Mouse (Mus musculus) T-helper 1 cell (primary cell): ENCODE results near the gene Fra10ac1.

ENCODE experiments used
- in situ Hi-C: fragments of 300-600 bp; cut with MboI, MseI; formaldehyde crosslinking; loops from one replicate; pipeline ENCODE4 v1.15.1; 2025; ENCODE audit warnings: high pct_unique_total_duplicates

Fra10ac1 gene

DNA sequence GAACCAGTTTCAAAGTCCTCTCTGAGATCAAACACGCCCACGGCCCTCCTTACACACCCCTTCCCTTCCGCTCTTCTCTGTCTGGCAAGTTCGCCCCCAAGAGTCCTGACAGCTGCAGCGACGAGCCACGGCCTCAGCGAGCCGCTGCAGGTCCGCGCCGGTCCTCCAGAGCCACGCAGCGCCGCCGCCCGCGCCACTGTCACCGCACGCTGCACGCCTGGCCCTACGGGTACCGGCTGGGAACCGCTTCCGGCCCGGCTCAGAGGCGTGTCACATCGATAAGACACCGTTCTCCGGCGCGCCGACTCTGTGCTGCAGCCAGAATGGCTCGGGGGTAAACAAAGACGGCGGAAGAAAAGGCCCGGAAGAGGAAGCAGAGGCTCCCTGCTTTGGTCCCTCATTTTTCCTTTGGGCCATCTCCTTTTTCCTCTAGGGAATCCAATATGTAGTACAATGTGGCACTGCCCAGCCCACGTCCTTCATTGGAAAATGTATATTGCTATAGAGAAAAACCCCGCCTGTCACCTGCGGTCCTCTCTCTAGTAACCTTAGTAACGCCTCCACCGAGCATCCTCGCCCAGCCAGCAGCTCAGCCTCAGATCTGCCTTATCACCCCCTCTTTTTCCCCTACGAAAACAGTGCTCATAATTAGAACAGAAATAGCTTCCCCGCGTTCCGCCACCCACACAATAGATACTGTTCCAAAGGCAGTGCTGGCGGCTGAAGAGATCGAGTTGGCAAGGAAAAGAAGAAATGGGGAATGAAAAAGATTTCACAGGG is at the start of gene Fra10ac1:
TSS of gene Fra10ac1 (minus strand) at position 252 of the 780 bp plus-strand sequence.
- in situ Hi-C loops = no loop called here

DNA sequence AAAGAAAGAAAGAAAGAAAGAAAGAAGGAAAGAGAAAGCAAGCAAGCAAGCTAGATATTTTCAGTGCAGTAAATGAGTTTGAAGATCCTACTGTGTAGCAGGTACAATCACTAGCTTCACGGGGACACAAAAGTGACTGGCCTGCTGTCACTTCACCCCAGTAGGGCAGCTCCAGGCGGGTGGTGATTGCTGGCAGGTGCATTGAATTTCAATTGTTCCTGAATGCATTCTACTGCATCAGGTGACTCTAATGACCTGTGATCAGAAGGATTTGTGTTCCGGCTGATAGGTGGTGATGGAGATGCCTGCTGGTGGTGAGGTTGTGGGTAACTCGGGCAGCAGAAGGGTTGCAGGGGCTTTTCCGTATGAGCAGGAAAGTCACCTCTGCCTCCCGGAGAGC is 47.1 kb upstream of the Fra10ac1 start:
- in situ Hi-C loops = no loop called here

DNA sequence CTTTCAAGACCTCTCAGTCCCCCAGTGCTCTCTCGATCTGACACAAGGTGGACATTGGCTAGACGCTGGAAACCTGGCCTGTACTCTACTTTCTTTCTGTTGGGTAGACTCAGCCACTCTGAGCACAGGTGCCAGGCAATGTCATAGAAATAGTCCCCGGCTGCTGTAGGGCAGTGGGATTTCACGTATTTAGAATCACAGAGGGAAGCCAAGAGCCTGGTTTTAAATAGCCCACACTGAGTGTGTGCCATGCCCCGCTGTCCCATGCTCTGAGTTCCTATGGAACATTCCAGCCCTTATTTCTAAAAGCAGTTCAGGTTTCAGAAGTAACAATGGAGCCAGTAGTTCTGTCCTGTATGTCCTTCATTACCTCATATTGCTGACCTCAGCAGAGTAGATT is 43.5 kb upstream of the Fra10ac1 start:
- in situ Hi-C loops = no loop called here

DNA sequence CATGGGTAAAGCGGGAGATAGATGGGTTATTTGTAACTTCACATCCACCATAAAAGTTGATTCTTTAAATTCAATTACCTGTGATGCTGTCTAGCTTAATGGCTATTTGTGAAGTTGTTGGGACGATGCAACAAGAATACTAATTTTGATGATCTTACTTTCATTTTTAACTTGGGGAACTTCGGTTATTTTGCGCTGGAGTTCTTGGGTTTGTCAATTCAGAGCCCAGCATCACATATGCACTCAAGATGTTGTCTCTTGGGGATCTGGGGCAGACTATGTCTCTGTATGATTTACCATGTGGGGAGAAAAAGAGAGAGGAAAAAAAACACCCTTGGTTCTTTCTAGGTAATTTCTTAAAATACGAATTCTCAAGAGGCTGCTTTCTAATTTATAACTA is 41.8 kb upstream of the Fra10ac1 start:
- in situ Hi-C loops = no loop called here

DNA sequence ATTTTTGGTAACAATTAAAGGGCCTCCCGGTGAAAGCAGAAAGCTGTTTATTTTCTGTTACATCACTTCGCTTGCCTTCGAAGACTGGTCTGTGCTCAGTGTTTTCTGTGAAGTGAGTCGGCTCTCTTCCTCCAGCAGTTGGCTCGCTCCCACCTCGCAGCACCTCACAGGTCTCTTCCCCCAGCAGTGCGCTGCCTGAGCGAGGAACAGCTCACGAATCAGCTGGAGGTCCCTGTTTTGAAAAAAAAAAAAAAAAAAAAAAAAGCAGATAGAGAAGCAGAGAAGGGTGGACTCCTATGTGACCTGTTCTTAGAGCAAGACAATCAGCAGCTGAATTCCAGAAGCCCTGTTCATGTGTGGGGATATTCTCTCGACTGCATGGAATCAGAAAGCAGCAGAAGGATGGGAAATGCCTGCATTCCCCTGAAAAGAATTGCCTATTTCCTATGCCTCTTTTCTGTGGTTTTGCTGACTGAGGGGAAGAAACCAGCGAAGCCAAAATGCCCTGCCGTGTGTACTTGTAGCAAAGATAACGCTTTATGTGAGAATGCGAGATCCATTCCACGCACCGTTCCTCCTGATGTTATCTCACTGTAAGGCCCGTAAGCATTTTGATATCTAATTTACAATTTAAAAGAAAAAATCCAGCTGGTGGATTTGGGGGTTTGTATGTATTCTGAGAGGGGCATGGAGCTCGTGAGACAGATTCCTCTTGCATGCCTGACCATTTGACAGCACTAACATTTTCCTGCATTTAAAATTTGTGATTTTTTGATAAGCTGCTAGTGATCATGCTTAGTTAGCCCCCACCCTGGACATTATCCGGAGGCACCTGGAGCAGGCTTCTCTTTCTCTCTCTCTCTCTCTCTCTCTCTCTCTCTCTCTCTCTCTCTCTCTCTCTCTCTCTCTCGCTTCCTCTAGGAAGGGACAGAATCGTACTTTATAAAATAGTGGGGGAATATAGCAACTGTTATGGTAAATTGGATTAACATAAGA is 40.8 kb upstream of the Fra10ac1 start, which contains the start of gene Lgi1:
TSS of gene Lgi1 (plus strand) at position 32 of the 996 bp plus-strand sequence.
- in situ Hi-C loops = loop anchor here (5.0 kb wide), 1 partner anchor 503 kb away; no protein-coding TSS in a partner anchor

DNA sequence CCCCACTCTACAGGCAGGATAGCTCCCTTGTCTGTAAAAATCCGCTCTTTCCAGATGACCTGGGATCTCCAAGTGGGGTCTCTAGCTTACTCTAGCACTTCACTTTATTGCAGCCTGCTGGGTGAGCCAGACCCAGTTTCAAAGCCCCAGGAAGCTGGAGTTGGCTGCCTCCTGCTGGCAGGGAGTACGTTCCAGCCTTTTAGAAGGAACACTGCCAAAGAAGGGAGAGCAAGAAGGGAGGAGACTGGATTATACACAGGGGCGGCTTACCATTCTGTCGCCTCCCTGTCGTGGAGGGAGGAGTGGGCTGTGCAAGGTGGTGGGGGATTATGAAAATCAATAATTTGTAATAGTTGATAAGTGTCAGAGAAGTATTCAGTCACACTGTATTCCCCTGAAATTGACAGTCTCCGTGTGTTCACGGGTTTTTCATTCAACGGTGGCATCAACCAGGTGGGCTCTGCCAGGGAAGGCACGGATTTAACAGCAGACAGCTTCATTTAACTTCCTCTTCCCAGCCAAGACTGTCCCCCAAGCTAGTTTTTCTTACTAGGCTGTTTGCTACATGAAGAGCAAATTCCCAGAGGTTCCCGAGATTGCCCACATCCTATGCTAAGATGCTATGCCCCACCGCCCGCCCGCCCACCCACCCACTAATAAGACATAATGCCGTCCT is 40.0 kb upstream of the Fra10ac1 start:
- in situ Hi-C loops = loop anchor here (5.0 kb wide), 1 partner anchor 502 kb away; no protein-coding TSS in a partner anchor

DNA sequence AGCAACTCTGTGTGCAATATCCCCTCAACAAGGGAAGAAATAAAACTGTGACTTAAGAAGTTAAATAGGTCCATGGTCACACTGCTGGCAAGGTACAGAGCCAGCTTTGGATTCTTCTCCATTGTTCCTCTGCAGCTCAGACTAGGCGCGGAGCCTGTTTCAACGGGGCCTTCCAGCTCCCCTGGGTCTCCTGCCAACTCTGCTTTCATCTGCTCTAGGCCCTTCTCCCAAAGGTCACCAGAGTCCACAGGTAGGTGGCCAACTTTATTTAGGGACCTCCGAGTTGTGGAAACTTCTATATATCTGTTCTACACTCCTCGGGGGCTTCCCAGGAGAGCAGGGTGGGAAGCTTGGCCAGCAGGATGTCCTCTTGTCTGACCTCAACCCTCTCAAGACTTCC is 37.4 kb upstream of the Fra10ac1 start:
- in situ Hi-C loops = loop anchor here (5.0 kb wide), 1 partner anchor 499 kb away; no protein-coding TSS in a partner anchor

DNA sequence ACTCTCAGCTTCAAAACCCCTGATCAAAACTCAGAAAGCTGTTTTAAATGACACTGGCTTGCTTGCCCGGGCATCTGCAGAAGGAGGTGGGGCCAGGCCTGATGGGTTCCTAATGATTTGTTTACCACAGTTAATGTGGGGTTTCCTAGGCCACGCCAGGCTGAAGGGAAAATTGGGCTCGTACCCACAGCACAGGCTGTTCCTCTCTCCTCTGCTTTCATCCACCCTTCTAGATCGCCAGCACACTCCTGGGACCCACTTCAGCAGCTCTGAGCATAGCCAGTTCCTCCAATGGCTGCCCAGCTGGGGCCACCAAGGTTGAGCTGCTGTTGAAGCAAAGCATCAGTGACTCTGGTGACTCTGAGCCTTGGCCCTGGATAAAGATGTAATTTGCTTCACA is 36.4 kb upstream of the Fra10ac1 start:
- in situ Hi-C loops = loop anchor here (5.0 kb wide), 1 partner anchor 498 kb away; no protein-coding TSS in a partner anchor

DNA sequence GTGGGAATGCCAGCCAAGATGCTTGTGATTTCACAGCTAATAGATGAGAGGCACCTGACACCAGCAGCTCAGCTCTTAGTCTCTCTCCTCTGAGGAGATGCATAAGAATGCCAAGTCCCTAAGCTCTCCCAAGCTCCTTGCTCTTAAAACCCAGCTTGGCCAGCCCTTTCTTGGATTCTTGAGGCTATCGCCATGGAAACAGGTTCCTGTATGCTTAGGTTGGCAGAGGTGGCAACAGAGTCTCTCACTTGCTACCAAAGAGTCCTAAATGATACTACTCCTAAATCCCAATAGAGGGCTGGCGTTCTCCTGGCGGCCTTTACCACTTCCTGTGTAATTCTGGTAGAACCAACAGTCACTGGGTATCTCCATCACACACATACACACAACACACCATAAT is 35.5 kb upstream of the Fra10ac1 start:
- in situ Hi-C loops = loop anchor here (5.0 kb wide), 1 partner anchor 53 kb away; no protein-coding TSS in a partner anchor

DNA sequence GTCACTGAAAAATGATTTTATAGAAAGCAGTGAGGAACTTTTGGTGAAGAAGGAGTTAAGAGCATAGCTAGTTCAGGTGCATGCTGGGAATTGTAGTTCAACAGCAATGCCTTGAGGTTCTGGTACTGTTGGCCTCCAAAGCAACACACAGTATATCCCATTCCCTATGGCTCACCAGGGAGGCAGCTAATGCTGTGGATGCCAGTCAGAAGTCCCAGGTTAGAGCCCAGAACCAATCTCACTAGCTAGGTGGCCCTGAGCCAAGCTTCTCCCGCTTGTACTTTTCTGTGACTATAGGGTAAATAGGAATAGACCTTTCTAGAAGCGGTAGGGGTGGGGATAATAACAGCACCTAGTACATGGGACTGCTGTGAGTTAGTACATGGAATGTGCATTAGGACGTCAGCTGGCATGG is 34.7 kb upstream of the Fra10ac1 start:
- in situ Hi-C loops = loop anchor here (5.0 kb wide), 1 partner anchor 54 kb away; no protein-coding TSS in a partner anchor

DNA sequence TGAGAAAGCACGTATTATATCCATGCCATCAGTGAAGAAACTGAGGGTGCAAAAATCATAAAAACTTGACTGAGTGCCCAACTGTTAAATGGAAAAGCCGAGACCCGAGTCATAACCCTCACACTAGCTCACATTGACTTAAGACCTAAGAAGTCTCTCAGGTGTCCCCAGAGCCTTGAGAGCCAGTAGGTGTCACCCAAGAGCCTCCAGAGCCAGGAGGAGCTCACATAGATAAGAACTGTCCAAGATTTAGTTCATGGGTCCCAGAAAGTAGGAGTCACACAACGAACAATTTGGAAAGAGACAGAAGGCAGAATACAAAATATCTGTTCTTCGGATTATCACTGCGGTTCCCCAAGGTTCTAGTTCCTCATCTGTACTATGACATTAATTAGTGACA is 29.8 kb upstream of the Fra10ac1 start:
- in situ Hi-C loops = no loop called here

DNA sequence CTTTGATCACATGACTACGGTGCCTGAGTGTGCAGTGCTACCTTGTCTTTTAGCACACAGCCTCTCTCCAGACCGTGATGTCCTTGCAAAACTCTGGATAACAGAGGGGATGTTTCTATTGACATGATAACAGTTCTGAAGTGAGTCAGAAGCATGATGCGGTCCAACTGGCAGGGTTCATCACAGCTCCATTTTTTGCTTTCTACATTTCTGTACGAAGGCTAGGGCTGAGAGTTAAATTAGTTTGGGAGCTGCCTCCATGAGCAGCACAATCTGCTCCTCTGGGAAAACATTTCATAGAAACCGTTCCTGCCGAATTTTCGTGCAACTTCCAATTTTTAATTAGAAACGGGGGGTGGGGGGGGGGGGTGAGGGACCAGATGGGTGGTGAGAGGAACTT is 25.7 kb upstream of the Fra10ac1 start:
- in situ Hi-C loops = no loop called here

DNA sequence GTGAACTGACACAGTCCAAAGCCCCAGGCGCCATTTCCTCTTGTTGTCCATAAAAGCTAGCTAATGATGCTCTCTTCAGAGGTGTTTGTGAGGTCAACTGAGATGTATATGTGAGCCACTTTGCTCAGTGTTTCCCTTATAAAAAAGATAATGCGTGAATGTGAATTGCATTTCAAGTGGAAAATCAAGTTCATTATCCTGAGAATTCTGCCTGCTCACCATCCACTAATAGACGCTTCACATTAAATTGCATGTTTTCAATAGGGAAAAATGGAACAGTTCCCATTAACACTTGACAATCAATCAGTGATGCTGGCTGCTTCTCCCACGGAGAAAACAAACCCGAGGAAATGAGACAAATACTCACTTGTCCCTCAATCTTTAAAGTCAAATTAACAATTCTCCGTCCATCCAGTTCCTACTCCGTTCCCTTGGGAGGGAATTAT is 22.2 kb upstream of the Fra10ac1 start:
- in situ Hi-C loops = no loop called here

DNA sequence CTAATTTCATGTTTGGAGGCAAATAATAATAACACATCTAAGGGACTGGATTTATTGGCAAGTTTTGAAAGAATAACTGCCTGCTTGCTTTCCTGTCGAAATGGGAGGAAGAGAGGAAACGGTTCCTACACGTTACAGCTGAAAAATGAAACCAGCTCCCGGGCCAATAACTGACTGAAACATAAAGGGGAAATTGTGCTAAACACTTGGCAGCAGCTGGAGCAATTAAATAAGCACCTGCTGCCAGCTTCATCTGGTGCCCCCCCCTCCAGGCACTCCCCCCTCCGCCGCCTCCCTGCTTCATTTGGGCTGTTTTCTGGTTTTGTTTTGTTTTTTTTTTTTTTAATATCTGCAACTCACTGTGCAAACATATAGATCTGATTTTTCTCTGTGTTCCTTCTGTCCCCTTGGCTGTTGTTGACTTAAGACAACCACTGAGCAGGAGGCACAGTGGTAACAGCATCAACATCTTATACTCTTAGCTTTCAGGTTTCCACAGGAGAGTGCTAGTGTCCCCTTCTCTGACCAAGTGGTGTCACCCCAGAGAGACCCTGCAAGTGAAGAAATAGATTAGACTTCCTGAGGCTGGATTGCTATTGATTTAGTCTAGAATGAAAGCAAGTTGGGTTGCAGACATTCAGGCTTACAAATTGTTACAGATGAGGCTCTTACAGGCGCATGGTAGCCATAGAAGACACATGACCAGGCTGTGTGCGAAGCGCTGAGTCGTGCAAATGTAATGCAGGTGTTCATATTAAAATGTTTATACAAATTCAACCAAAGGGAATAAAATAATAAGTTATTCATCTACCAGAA is 21.6 kb upstream of the Fra10ac1 start:
- in situ Hi-C loops = no loop called here

DNA sequence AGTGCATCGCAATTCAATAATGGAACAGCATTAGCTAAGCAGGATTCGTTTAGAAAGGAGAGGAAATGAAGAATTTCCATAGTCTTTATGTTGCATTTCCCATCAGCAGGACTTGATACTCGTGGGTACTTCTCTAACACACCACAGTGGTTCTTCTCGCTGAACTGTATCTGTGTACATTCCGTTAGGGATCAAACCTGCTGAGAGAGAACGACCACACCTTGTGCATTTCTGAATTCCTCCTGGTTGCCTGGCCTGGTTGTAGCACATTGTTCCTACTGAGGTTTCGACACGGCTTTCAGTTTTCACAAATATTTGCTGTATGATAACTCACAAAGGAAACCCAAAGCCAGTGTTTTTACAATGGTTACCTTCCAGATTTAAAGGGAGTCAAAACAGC is 20.8 kb upstream of the Fra10ac1 start:
- in situ Hi-C loops = no loop called here

DNA sequence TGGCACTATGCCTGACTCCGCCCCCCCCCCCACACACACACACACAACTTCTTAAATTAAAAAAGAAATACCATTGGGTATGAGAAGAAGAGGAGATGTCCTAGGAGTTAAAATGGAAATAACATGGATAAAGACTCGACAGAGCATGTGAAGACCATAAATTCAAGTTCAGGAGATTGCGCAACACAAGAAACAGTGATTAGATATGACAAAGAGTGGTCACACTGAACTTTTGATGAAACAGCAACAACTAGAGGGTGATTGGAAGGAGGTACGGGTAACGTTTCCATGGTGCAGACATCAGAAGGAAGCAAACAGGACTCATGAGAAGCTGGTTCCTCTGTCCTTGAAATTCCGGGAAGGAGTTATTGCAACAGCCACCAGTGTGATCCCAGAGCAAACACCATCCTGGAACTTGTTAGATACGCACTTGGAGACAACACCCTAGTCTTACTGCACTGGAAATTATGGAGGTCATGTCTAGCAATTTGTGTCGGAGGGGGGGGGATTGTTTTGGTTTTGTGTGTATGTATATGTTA is 18.4 kb upstream of the Fra10ac1 start:
- in situ Hi-C loops = no loop called here

DNA sequence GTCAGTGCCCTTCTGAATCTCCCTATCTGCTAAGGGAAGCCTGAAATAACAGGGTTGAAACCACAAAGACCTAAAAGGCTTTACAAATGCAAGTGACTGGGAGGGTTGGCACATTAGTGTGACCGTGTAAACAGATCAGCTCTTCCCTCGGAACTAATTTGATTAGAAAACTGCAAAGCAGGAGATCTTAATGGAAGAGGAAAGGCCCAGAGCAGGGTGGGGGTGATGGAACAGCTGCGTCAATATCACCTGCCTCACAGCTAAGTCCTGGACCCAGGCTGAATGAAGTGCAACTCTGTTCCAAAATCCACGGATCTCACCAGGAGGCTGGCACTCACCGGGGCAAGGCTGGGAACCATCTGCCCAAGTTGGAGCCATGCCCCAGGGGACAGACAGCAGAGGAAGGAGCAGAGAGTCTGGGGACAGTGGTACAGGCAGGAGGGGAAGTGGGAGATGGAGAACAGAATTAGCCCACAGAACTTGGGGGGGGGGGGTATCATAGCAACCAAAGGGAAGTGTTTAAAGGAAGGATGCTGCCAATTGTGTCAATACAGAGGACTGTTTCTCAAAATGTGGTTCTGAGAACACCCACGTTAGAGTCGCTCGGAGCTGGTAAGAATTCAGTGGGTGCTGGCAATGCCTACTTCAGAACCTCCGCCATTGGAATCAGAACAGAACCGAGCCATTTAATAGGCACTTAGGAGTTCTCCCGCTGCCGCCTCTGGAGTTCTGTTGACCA is 14.4 kb upstream of the Fra10ac1 start:
- in situ Hi-C loops = no loop called here

DNA sequence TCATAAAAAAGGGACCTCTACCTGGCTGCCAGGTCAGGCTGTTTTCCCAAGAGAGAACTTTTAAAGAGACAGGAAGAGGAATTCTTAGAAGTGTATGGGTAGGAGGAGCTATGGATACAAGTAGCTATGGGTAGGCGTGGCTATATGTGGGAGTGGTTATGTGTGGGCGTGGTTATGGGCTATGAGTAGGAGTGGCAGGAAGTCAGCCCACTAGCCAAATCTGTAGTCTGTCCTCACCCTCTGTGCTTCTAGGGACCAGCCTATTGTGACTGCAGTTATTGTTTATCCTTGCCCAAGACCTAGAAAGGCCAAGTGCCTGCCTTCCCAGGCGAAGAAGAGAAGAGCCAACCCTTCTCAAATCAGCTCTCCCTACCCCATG is 13.9 kb upstream of the Fra10ac1 start:
- in situ Hi-C loops = no loop called here

DNA sequence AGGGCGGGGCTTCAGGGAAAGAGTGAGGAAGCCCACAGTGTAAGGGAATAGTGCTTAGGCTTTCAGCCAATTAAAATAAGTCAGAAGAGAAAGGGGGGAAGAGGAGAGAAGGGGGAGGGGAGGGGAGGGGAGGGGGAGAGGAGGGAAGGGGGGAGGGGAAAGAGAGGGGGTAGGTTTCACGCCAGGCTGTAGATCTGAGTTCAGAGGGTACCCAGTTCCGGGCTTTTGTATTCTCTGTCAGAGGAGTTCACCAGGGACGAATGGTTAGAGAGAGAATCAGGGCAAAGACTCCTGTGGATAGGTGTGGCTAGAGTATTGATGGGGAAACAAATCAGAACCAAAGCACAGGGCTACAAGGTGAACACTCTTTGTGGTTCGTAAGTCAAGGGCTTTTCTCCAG is 12.6 kb upstream of the Fra10ac1 start:
- in situ Hi-C loops = no loop called here

DNA sequence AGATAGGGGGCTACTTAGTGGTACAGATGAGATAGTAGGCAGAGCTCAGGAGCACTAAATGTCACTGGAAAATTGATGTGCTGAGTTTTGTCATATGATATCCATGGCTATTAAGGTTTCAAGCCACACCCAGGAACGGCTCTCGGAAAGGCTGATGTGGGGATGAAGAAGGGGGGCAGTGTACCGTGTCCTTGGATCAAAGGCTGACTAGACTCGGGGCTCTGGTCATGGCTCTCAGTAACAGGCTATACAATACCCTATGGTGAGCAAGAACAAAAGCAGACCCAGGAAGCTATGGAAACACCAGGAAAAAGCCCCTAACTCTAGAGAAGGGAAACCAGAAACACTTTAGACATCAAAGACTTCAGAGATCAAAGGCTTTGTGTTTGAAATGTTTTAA is 8.6 kb upstream of the Fra10ac1 start:
- in situ Hi-C loops = no loop called here
